Mouse (Mus musculus) myocyte (in vitro differentiated cells): ENCODE results near the gene Olfr108.

Source experiments
- MAX ChIP-seq: IDR thresholded peaks from one replicate; pipeline ENCODE4 v1.6.1; 2011; ENCODE audit warnings: low read depth, mild to moderate bottlenecking, control low read depth
- MYOD1 ChIP-seq, 3 experiments: IDR thresholded peaks; one replicate each; pipeline ENCODE4 v1.6.1; 2011; ENCODE audit warnings: control low read depth in 2 of 3, low read depth in 2 of 3, mild to moderate bottlenecking in 2 of 3, moderate library complexity in 1 of 3; ENCODE audit not compliant: insufficient read length in 2 of 3, control insufficient read depth in 1 of 3
- POLR2A ChIP-seq: IDR thresholded peaks from one replicate; pipeline ENCODE4 v1.6.1; 2011; ENCODE audit warnings: low read depth, mild to moderate bottlenecking, control low read depth, moderate library complexity; ENCODE audit not compliant: insufficient read length
- REST ChIP-seq: IDR thresholded peaks from one replicate; pipeline ENCODE4 v1.6.1; 2011; ENCODE audit warnings: mild to moderate bottlenecking, control low read depth, moderate library complexity; ENCODE audit not compliant: insufficient read depth, insufficient read length
- USF1 ChIP-seq: IDR thresholded peaks from one replicate; pipeline ENCODE4 v1.6.1; 2011; ENCODE audit warnings: low read depth, mild to moderate bottlenecking, control low read depth, moderate library complexity

DNA sequence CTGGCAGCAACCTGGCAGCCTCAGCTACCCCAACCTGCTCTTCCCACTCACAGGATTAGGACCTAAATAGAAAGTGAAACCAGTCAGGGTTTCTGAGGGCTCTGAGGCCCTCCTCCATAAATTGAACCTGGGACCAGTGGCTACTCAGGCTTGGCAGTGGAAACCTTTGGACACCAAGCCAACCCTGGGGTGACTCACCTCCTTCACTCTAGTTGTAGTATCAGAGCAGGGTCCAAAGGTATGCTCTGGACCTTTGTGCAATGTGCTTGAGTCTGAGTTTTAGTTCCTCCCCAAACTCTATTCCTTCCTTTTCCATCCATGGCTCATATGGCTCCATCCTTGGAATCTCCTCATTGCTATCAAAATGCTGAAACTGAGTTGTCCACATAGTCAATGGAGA is 31.9 kb upstream of the Olfr108 start:
- no peak for TF ChIP-seq POLR2A
- no peak for TF ChIP-seq USF1
- TF ChIP-seq MAX, result no peak
- no peak for TF ChIP-seq REST
- TF ChIP-seq MYOD1 (IDR thresholded peaks at IDR 0.05; ENCODE audit: control insufficient read depth in 1 of 3, insufficient read length in 2 of 3, low read depth in 2 of 3), result no peak
